Mouse (Mus musculus): Measurements from ENCODE around the gene Arhgap31.

DNA sequence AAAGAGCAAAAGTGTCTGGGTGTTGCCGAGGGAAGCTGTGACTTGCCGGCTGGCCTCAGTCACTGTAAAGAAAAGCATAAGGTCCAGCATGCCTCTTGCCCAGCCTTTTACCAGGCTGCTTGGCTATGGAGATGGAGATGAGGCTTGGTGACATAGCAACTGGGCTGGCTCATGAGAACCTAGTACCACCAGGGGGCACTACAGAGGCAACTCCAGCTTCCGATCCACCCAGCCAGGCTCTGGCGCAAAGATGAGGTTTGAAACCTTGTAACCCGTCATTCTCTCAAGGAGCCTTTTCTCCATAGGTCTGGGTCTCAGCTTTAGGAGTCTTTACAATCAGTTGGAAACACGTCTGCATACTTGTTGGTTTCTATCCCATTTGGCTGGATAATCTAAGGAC, 94.0 kb downstream of the Arhgap31 start:
- no peak for TF ChIP-seq EP300 (IDR thresholded peaks at IDR 0.05; ENCODE audit: low read depth)
- peak; percentile 81 for TF ChIP-seq CTCF (IDR thresholded peaks at IDR 0.05; ENCODE audit: low read depth)

Data from liver, postnatal 0 days (tissue).